Mouse (Mus musculus) skeletal muscle tissue, postnatal 0 days (tissue): ENCODE measurements around the gene Aplf. TPM values are rescaled to one million over a fixed set of nuclear protein-coding genes. Genes with fewer than 3 reads are reported as not detected.

Experiments
- polyA plus RNA-seq: library from polyadenylated mRNA; unstranded; fragments of >200 nt; fragmentation: Nextera tagmentation; extraction: Ambion mirVana; gene quantifications from 2 replicates; pipeline ENCODE4 v1.2.1, GENCODE M21; 2015

The Aplf gene
- polyA plus RNA-seq, result 6.0 and 6.1 TPM in 2 replicates

GRCm38 (mm10) chr6:87671771-87672517 is at the start of gene Aplf:
Aplf (minus strand) TSS chr6:87672193.

GRCm38 (mm10) chr6:87590394-87591281 is 81.4 kb downstream of the Aplf start, which contains the start of gene Prokr1:
Prokr1 (minus strand) TSS chr6:87590743.

Other genes starting within 250 kb of the Aplf start
- not detected in 2 replicates for gene Bmp10, start 243.2 kb downstream of the Aplf start, polyA plus RNA-seq
- 3.0 and 4.1 TPM in 2 replicates for gene Arhgap25, start 138.9 kb downstream of the Aplf start, polyA plus RNA-seq
- gene Prokr1, start 81.5 kb downstream of the Aplf start, polyA plus RNA-seq, result 3.3 and 3.6 TPM in 2 replicates
- 0.83 and 0.88 TPM in 2 replicates for gene Efcc1, start 58.7 kb upstream of the Aplf start, polyA plus RNA-seq
- 0.33 TPM in 1 of 2 replicates, not detected in the other for gene Gp9, start 105.9 kb upstream of the Aplf start, polyA plus RNA-seq
- 7.4 and 8.5 TPM in 2 replicates for gene Rab43, start 140.0 kb upstream of the Aplf start, polyA plus RNA-seq
- 1.5 and 2.2 TPM in 2 replicates for gene Gm45140, start 163.6 kb upstream of the Aplf start, polyA plus RNA-seq
- gene Isy1, start 166.6 kb upstream of the Aplf start, polyA plus RNA-seq, result 21.0 and 30.2 TPM in 2 replicates
- 1,054 and 1,079 TPM in 2 replicates for gene Cnbp, start 178.9 kb upstream of the Aplf start, polyA plus RNA-seq
- 63.5 and 67.2 TPM in 2 replicates for gene Copg1, start 215.6 kb upstream of the Aplf start, polyA plus RNA-seq
- 18.7 and 22.7 TPM in 2 replicates for gene Hmces, start 241.7 kb upstream of the Aplf start, polyA plus RNA-seq